17 mouse cellular contexts compared by ENCODE assay signal in genomic region chr2:5743886-5744285, GRCm38 (mm10).
"Had no signal": no experiment of that assay in that cellular context is flagged by ENCODE, and none has a peak within 500 bp of the region (broad histone marks: within the 10 kb centered on the region; RNA-seq: fewer than 3 reads in every experiment).

No protein-coding gene starts in this region.

- H3K9ac ChIP-seq: lung, embryonic 15.5 days; midbrain, embryonic 13.5 days; midbrain, embryonic 15.5 days; neural tube, embryonic 12.5 days; stomach, embryonic 15.5 days had no signal

- H3K4me3 ChIP-seq: lung, embryonic 15.5 days; megakaryocyte, embryonic 14.5 days; midbrain, embryonic 13.5 days; midbrain, embryonic 15.5 days; neural tube, embryonic 12.5 days; stomach, embryonic 15.5 days had no signal

- H3K27me3 ChIP-seq: lung, embryonic 15.5 days; megakaryocyte, embryonic 14.5 days; midbrain, embryonic 13.5 days; midbrain, embryonic 15.5 days; neural tube, embryonic 12.5 days; stomach, embryonic 15.5 days had no signal

- H3K4me1 ChIP-seq: megakaryocyte, embryonic 14.5 days; midbrain, embryonic 13.5 days; midbrain, embryonic 15.5 days; neural tube, embryonic 12.5 days; stomach, embryonic 15.5 days had no signal

- H3K36me3 ChIP-seq: lung, embryonic 15.5 days; midbrain, embryonic 13.5 days; midbrain, embryonic 15.5 days; neural tube, embryonic 12.5 days; stomach, embryonic 15.5 days had no signal

- DNase-seq: lung, adult 2 months; lung, postnatal 14 days; lung, postnatal 36 days; right cerebral cortex, postnatal 14 days; thymus, adult 2 months; thymus, postnatal 25 days; thymus, postnatal 4 days had no signal

- H3K9me3 ChIP-seq: lung, embryonic 15.5 days; midbrain, embryonic 13.5 days; midbrain, embryonic 15.5 days; neural tube, embryonic 12.5 days; stomach, embryonic 15.5 days had no signal

- H3K27ac ChIP-seq: lung, embryonic 15.5 days; macrophage; midbrain, embryonic 13.5 days; midbrain, embryonic 15.5 days; neural tube, embryonic 12.5 days; stomach, embryonic 15.5 days; stomach, postnatal 0 days had no signal

- ATAC-seq: lung, postnatal 0 days; midbrain, embryonic 13.5 days; midbrain, embryonic 15.5 days had no signal

- H3K4me2 ChIP-seq: lung, embryonic 15.5 days; midbrain, embryonic 11.5 days; midbrain, embryonic 13.5 days; midbrain, embryonic 15.5 days; neural tube, embryonic 12.5 days; stomach, embryonic 15.5 days had no signal
